Mouse (Mus musculus) thymus, adult 2 months (tissue): ENCODE data around the gene Pkd2.

ENCODE experiments used
- CTCF ChIP-seq: fragments of 200-500 bp; IDR thresholded peaks from 2 replicates; pipeline ENCODE4 v1.5.1; 2012; ENCODE audit warnings: mild to moderate bottlenecking, control low read depth, low read length, moderate library complexity, borderline replicate concordance; ENCODE audit not compliant: control insufficient read depth, poor library complexity, insufficient read depth; ENCODE audit errors: extremely low read depth
- POLR2A ChIP-seq: fragments of 200-500 bp; IDR thresholded peaks from 2 replicates; pipeline ENCODE4 v1.6.1; 2012; ENCODE audit warnings: mild to moderate bottlenecking, low read length, control low read depth, moderate library complexity; ENCODE audit not compliant: control insufficient read depth, poor library complexity, insufficient read depth; ENCODE audit errors: extremely low read depth

DNA sequence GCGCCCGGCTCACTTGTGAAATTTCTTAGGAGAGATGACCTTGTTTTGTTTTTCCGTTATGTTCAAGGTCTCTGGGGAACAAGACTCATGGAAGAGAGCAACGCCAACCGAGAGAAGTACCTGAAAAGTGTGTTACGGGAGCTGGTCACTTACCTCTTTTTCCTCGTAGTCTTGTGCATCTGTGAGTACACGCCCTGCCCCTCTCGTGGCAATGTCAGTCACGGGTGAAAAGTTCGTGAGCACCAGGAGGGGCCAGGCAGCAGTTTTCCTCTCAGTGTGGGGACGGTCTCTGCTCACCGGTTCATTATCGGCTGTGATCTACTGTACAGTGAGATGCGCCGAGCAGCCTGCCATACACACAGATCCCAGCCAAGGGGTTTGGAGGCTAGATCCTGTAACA is 7.6 kb downstream of the Pkd2 start:
- no peak for TF ChIP-seq CTCF
- no peak for TF ChIP-seq POLR2A
